Mouse (Mus musculus): ENCODE results near the gene Abat.

GRCm38 (mm10) chr16:8470132-8470531 is 43.1 kb upstream of the Abat start:
- no peak for TF ChIP-seq CTCF (IDR thresholded peaks at IDR 0.05; ENCODE audit: borderline replicate concordance, insufficient read depth, low read length)
- TF ChIP-seq POLR2A (IDR thresholded peaks at IDR 0.05; ENCODE audit: low read depth, low read length), result no peak
